14 mouse cellular contexts compared by ENCODE assay signal in the genomic region with DNA sequence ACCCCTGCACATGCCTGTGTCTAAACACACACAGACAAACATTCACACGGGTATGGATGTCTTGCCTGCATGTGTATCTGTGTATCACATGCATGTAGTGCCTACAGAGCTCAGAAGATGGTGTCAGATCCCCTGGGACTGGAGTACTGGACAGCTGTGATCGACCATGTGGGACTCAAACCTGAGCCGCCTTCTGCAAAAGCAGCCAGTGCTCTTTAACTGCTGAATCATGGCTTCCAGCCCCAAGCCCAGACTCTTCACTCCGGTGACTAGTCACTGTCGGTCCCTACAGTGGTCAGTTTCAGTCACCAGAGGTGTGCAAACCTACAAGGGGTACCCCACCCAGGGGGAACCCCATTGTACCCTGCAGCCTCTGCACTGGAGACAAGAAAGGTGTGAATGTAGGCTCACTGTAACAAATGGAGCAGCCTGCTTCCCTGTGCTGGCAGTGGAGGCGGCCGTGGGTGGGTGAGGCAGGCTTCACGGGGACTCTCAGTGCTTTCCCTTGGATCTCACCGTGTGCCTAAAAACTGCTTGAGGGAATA. TPM values are rescaled to one million over a fixed set of nuclear protein-coding genes. Genes with fewer than 3 reads are reported as not detected.
A peak's percentile ranks its signal among the peaks of the same experiment; 100 is the strongest.
DNase-seq lines count a peak whose midpoint lies in the region; ATAC-seq and TF ChIP-seq lines count a peak whose summit lies in the region.
"Had no signal": no experiment of that assay in that cellular context is flagged by ENCODE, and none has a peak within 500 bp of the region (broad histone marks: within the 10 kb centered on the region; RNA-seq: fewer than 3 reads in every experiment).

No protein-coding gene starts in this region.

- DNase-seq in left cerebral cortex, adult 2 months (ENCODE audit: extremely low spot score in 1 of 2, low spot score in 2 of 2): peak; percentile 63 to 81
- DNase-seq in left cerebral cortex, adult 11 months (ENCODE audit: low spot score): no peak
- DNase-seq in MN1 (ENCODE audit: low spot score): peak; percentile 65
- DNase-seq in layer of hippocampus, adult 2 months (ENCODE audit: low spot score in 2 of 2): no peak
- DNase-seq in right cerebral cortex, postnatal 14 days: peak; percentile 62
- no peak for DNase-seq in thymus, postnatal 25 days
- no peak for DNase-seq in thymus, adult 18-20 months
- DNase-seq: gastrocnemius, postnatal 14 days had no signal

- no peak for ATAC-seq in cerebellum, adult (ENCODE audit: insufficient number of reproducible peaks, low FRiP score, low TSS enrichment)
- ATAC-seq: Patski had no signal

- H3K27ac ChIP-seq in left cerebral cortex, adult 2 months: peak overlapping the region; percentile 83
- peak overlapping the region; percentile 82 for H3K27ac ChIP-seq in layer of hippocampus, adult 2 months
- H3K27ac ChIP-seq: embryonic facial prominence, embryonic 12.5 days; kidney, postnatal 0 days; limb, embryonic 15.5 days; midbrain, embryonic 12.5 days had no signal

- intact Hi-C loops in left cerebral cortex, adult 2 months (cut with DNase I): loop anchor here (2.0 to 5.0 kb wide), 3 partner anchors 18 to 70 kb away; no protein-coding TSS in a partner anchor

- TF ChIP-seq CTCF in left cerebral cortex, adult 2 months (IDR thresholded peaks at IDR 0.05): no peak
- no peak for TF ChIP-seq CTCF in layer of hippocampus, adult 2 months (conservative IDR thresholded peaks at IDR 0.05)

- no peak overlapping the region for H3K4me3 ChIP-seq in left cerebral cortex, adult 2 months
- no peak overlapping the region for H3K4me3 ChIP-seq in layer of hippocampus, adult 2 months
- H3K4me3 ChIP-seq: embryonic facial prominence, embryonic 12.5 days; limb, embryonic 15.5 days; midbrain, embryonic 12.5 days had no signal

RNA-seq across cellular contexts. Expression of a gene that starts 3.9 kb away (rescaled TPM):
- total RNA-seq in left cerebral cortex, adult 2 months (2021): 10 to 100 TPM; 31.5 to 33.2 TPM
- 10 to 100 TPM; 36.7 to 39.9 TPM for total RNA-seq in layer of hippocampus, adult 2 months (2021)

RNA-seq across cellular contexts. Expression of a gene that starts 7.4 kb away (rescaled TPM):
- total RNA-seq in left cerebral cortex, adult 2 months (2021): 1,000 to 10,000 TPM; 2,227 to 2,233 TPM
- total RNA-seq in layer of hippocampus, adult 2 months (2021): 1,000 to 10,000 TPM; 3,149 to 3,251 TPM

Comparison
In these comparisons a context has a peak if more than half of its experiments do, and no peak if none do; other contexts are left out.
1. DNase-seq: peak in left cerebral cortex, adult 2 months (2 of 2), MN1 (single experiment) and right cerebral cortex, postnatal 14 days (single experiment); none in left cerebral cortex, adult 11 months (single experiment), layer of hippocampus, adult 2 months (0 of 2), thymus, postnatal 25 days (single experiment) and thymus, adult 18-20 months (0 of 2).